Mouse (Mus musculus) heart, postnatal 0 days (tissue): ENCODE results near the gene Astn2.

ENCODE experiments used
- CTCF ChIP-seq: IDR thresholded peaks from 2 replicates; pipeline ENCODE4 v1.5.1; 2016; ENCODE audit warnings: antibody characterized with exemption, control low read depth, low read depth
- EP300 ChIP-seq: IDR thresholded peaks from 2 replicates; pipeline ENCODE4 v1.6.1; 2016; ENCODE audit warnings: antibody characterized with exemption, low read depth

DNA sequence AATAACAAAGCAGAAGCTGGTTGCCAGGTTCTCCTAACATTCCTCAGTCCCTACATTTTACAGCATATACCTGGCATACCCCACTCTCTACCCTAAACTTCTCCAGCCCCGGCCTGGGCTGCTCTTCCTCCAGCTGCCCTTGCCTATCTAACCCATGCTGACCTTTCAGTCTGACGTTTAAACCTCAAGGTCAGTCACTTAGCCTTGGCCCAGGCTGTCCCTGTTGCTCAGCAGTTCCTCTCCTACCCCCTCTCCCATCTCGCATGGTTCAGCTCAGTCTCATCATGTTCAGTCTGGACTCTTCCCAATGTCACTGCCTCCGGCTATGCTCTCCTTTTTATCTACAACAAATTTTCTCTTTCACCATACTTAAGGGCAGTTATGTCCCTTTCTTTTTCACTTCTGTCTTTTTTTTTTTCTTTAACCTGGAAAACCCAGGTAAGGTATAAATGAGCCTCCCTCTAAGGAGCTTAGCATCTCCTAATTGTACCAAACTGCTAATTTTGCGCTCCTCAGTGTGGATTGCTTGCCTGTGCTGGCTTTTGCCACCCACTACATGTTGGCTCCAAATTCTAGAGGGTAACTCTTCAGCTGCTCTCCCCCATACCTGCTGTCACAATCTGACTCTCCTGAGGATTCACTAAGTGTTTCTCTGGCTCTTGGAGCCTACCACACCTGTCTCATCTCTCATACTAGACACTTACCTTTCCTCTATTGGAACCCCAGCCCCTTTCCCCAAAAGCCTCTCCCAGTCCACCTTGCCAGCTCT, 809.6 kb downstream of the Astn2 start:
- TF ChIP-seq EP300: no peak
- no peak for TF ChIP-seq CTCF
